19 mouse cellular contexts compared by ENCODE assay signal in the genomic region with DNA sequence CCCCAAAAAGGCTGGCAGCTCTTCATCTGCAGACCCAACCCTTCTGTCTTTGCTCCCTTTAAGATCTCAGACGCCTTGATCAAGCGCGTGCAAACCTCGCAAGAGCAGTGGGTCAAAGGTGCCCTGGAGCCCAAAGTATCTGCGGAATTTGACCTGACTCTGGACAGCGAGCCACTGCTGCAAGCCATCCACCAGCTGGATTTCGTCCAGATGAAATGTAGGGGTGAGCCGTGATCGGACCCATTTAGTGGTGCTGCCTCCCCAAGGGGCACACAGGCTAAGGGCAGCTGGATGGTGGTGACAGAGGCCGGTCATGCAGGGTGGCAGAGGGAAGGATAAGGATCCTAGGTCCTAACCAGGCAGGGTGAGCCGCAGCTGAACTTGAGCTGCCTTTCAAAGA. TPM values are rescaled to one million over a fixed set of nuclear protein-coding genes. Genes with fewer than 3 reads are reported as not detected.
DNase-seq lines count a peak whose midpoint lies in the region; ATAC-seq and TF ChIP-seq lines count a peak whose summit lies in the region.
"Had no signal": no experiment of that assay in that cellular context is flagged by ENCODE, and none has a peak within 500 bp of the region (broad histone marks: within the 10 kb centered on the region; RNA-seq: fewer than 3 reads in every experiment).

No protein-coding gene starts in this region.

- WGBS in lung, embryonic 16.5 days = 22% methylated on average over 11 of the region's 11 CpGs
- WGBS in kidney, embryonic 16.5 days = 19% methylated on average over 11 of the region's 11 CpGs
- WGBS in liver, embryonic 16.5 days (ENCODE audit: insufficient replicate concordance) = 49% methylated on average over 11 of the region's 11 CpGs

- no peak overlapping the region for H3K27ac ChIP-seq in lung, embryonic 16.5 days (ENCODE audit: low read length)
- no peak overlapping the region for H3K27ac ChIP-seq in kidney, embryonic 16.5 days (ENCODE audit: low read length)
- H3K27ac ChIP-seq in liver, embryonic 16.5 days (ENCODE audit: low read length) = no peak overlapping the region
- no peak overlapping the region for H3K27ac ChIP-seq in gastrocnemius, adult 2 months
- H3K27ac ChIP-seq: embryonic facial prominence, embryonic 12.5 days; heart, adult 2 months; heart, embryonic 15.5 days; hindbrain, embryonic 10.5 days; layer of hippocampus, adult 2 months; left cerebral cortex, adult 2 months; midbrain, embryonic 13.5 days had no signal

- no peak overlapping the region for H3K9ac ChIP-seq in lung, embryonic 16.5 days (ENCODE audit: low read length)
- H3K9ac ChIP-seq in kidney, embryonic 16.5 days (replicated peaks; ENCODE audit: low read length) = 0 out of 2 replicates have a peak overlapping the region, but pooled peaks have one; percentile 31
- H3K9ac ChIP-seq in liver, embryonic 16.5 days (ENCODE audit: low read depth, low read length) = no peak overlapping the region
- H3K9ac ChIP-seq: embryonic facial prominence, embryonic 12.5 days; heart, embryonic 15.5 days; midbrain, embryonic 13.5 days had no signal

- no peaks in the 10 kb centered on the region for H3K27me3 ChIP-seq in lung, embryonic 16.5 days (ENCODE audit: control insufficient read depth, insufficient read depth, low read depth, low read length)
- no peaks in the 10 kb centered on the region for H3K27me3 ChIP-seq in kidney, embryonic 16.5 days (ENCODE audit: insufficient read depth, low read length)
- H3K27me3 ChIP-seq in liver, embryonic 16.5 days (ENCODE audit: control insufficient read depth, insufficient read depth, low read depth, low read length) = no peaks in the 10 kb centered on the region

- H3K4me1 ChIP-seq in lung, embryonic 16.5 days (replicated peaks; ENCODE audit: control insufficient read depth, insufficient read depth, low read length) = no peaks in the 10 kb centered on the region
- peaks cover 6% of the 10 kb centered on the region; the same call in 1 of the 2 replicates for H3K4me1 ChIP-seq in kidney, embryonic 16.5 days (ENCODE audit: insufficient read depth, low read length)
- H3K4me1 ChIP-seq in liver, embryonic 16.5 days (ENCODE audit: control insufficient read depth, low read depth, low read length) = no peaks in the 10 kb centered on the region
- H3K4me1 ChIP-seq: embryonic facial prominence, embryonic 12.5 days; hindbrain, embryonic 10.5 days; midbrain, embryonic 13.5 days had no signal

- 0 out of 2 replicates have a peak, but pooled peaks have one; percentile 4 for ATAC-seq in lung, embryonic 16.5 days (ENCODE audit: low read depth)
- peak; percentile 51; the same call in 1 of the 2 replicates for ATAC-seq in kidney, embryonic 16.5 days (ENCODE audit: low FRiP score, low TSS enrichment)
- peak; percentile 37; the same call in 1 of the 2 replicates for ATAC-seq in liver, embryonic 16.5 days (ENCODE audit: low read depth)
- no peak for ATAC-seq in CD4-positive, CD25-positive, alpha-beta regulatory T cell, adult 4 months
- ATAC-seq: midbrain, embryonic 13.5 days had no signal

- H3K36me3 ChIP-seq in lung, embryonic 16.5 days (ENCODE audit: control insufficient read depth, insufficient read depth, low read length) = no peaks in the 10 kb centered on the region
- H3K36me3 ChIP-seq in kidney, embryonic 16.5 days (ENCODE audit: insufficient read depth, low read length) = no peaks in the 10 kb centered on the region
- no peaks in the 10 kb centered on the region for H3K36me3 ChIP-seq in liver, embryonic 16.5 days (ENCODE audit: control insufficient read depth, insufficient read depth)
- H3K36me3 ChIP-seq: embryonic facial prominence, embryonic 12.5 days; heart, embryonic 15.5 days had no signal

- DNase-seq in embryo, embryonic 9.5 days (ENCODE audit: extremely low spot score) = peak; percentile 15
- DNase-seq in embryo, embryonic 11 days = no peak
- no peak for DNase-seq in lung, adult 18-20 months
- DNase-seq in gastrocnemius, adult 2 months = no peak
- DNase-seq: cerebellum, postnatal 14 days; heart, adult 2 months; right cerebral cortex, postnatal 25 days; thymus, postnatal 14 days had no signal

- intact Hi-C loops in gastrocnemius, adult 2 months (cut with DNase I) = no loop called here

- no peak for TF ChIP-seq CTCF in gastrocnemius, adult 2 months (IDR thresholded peaks at IDR 0.05)

- H3K4me3 ChIP-seq in lung, embryonic 16.5 days (ENCODE audit: low read length) = no peak overlapping the region
- H3K4me3 ChIP-seq in kidney, embryonic 16.5 days (ENCODE audit: low read length) = no peak overlapping the region
- H3K4me3 ChIP-seq in liver, embryonic 16.5 days (ENCODE audit: low read depth, low read length) = no peak overlapping the region
- no peak overlapping the region for H3K4me3 ChIP-seq in gastrocnemius, adult 2 months
- H3K4me3 ChIP-seq: embryonic facial prominence, embryonic 12.5 days; heart, adult 2 months; heart, embryonic 15.5 days; hindbrain, embryonic 10.5 days; layer of hippocampus, adult 2 months; left cerebral cortex, adult 2 months; midbrain, embryonic 13.5 days had no signal

- H3K9me3 ChIP-seq in lung, embryonic 16.5 days (ENCODE audit: control insufficient read depth, low read length) = peaks cover 8% of the 10 kb centered on the region
- H3K9me3 ChIP-seq in kidney, embryonic 16.5 days (ENCODE audit: low read length) = peaks cover 8% of the 10 kb centered on the region; the same call in 1 of the 2 replicates
- H3K9me3 ChIP-seq in liver, embryonic 16.5 days (replicated peaks; ENCODE audit: control insufficient read depth, low read length) = peaks cover 3% of the 10 kb centered on the region; the same call in 1 of the 2 replicates
- H3K9me3 ChIP-seq: embryonic facial prominence, embryonic 12.5 days; heart, embryonic 15.5 days had no signal

- H3K4me2 ChIP-seq in lung, embryonic 16.5 days (ENCODE audit: low read depth, low read length) = no peak overlapping the region
- H3K4me2 ChIP-seq in kidney, embryonic 16.5 days (replicated peaks; ENCODE audit: low read depth, low read length) = no peak overlapping the region
- H3K4me2 ChIP-seq in liver, embryonic 16.5 days (ENCODE audit: low read depth, low read length) = peak overlapping the region; percentile 36; the same call in 1 of the 2 replicates
- H3K4me2 ChIP-seq: embryonic facial prominence, embryonic 12.5 days; heart, embryonic 15.5 days; midbrain, embryonic 13.5 days had no signal

RNA-seq across cellular contexts. Expression of a gene that starts 27.2 kb away (rescaled TPM):
- 0.84 and 0.92 TPM in 2 replicates for polyA plus RNA-seq in lung, embryonic 16.5 days (2015; fragmentation: Nextera tagmentation; extraction: Ambion mirVana)
- polyA plus RNA-seq in kidney, embryonic 16.5 days (2015; fragmentation: Nextera tagmentation; extraction: Ambion mirVana) = 0.05 and 0.09 TPM in 2 replicates
- polyA plus RNA-seq in liver, embryonic 16.5 days (2015; fragmentation: Nextera tagmentation; extraction: Ambion mirVana) = 0.02 TPM in 2 replicates
- total RNA-seq in gastrocnemius, adult 2 months (2021) = under 1 TPM; 0.06 to 0.10 TPM
- not detected for polyA plus RNA-seq in CD4-positive, CD25-positive, alpha-beta regulatory T cell, adult 4 months (2017; shearing (Covaris generic))
- total RNA-seq: megakaryocyte progenitor cell, adult 5-6 weeks had no signal

RNA-seq across cellular contexts. Expression of a gene that starts 42.7 kb away (rescaled TPM):
- polyA plus RNA-seq in lung, embryonic 16.5 days (2015; fragmentation: Nextera tagmentation; extraction: Ambion mirVana) = 97.5 and 99.0 TPM in 2 replicates
- polyA plus RNA-seq in kidney, embryonic 16.5 days (2015; fragmentation: Nextera tagmentation; extraction: Ambion mirVana) = 120 and 122 TPM in 2 replicates
- 33.8 and 34.8 TPM in 2 replicates for polyA plus RNA-seq in liver, embryonic 16.5 days (2015; fragmentation: Nextera tagmentation; extraction: Ambion mirVana)
- 100 to 1,000 TPM; 157 to 173 TPM for total RNA-seq in gastrocnemius, adult 2 months (2021)
- polyA plus RNA-seq in CD4-positive, CD25-positive, alpha-beta regulatory T cell, adult 4 months (2017; shearing (Covaris generic)) = 10 to 100 TPM; 43.0 to 54.7 TPM

RNA-seq across cellular contexts. Expression of a gene that starts 42.8 kb away (rescaled TPM):
- polyA plus RNA-seq in lung, embryonic 16.5 days (2015; fragmentation: Nextera tagmentation; extraction: Ambion mirVana) = 39.5 and 42.7 TPM in 2 replicates
- 47.6 and 50.1 TPM in 2 replicates for polyA plus RNA-seq in kidney, embryonic 16.5 days (2015; fragmentation: Nextera tagmentation; extraction: Ambion mirVana)
- 14.7 and 16.9 TPM in 2 replicates for polyA plus RNA-seq in liver, embryonic 16.5 days (2015; fragmentation: Nextera tagmentation; extraction: Ambion mirVana)
- 10 to 100 TPM; 29.7 to 34.0 TPM for total RNA-seq in gastrocnemius, adult 2 months (2021)
- polyA plus RNA-seq in CD4-positive, CD25-positive, alpha-beta regulatory T cell, adult 4 months (2017; shearing (Covaris generic)) = 10 to 100 TPM; 30.0 to 43.0 TPM
